Mouse (Mus musculus): ENCODE data around the gene Zfhx3. TPM values are rescaled to one million over a fixed set of nuclear protein-coding genes. Genes with fewer than 3 reads are reported as not detected.

Gene Zfhx3
- polyA plus RNA-seq, 1 experiment = 2.5 TPM

DNA sequence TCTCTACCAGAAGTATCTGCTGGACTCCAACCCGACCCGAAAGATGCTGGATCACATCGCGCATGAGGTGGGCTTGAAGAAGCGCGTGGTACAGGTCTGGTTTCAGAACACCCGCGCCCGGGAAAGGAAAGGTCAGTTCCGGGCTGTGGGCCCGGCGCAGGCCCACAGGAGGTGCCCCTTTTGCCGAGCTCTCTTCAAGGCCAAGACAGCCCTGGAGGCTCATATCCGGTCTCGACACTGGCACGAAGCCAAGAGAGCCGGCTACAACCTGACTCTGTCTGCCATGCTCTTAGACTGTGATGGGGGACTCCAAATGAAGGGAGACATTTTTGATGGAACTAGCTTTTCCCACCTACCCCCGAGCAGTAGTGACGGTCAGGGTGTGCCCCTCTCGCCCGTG, 1007.9 kb downstream of the Zfhx3 start:
- 96% methylated on average over 21 of the region's 21 CpGs for WGBS
- peaks cover 10% of the 10 kb centered on the region for H3K36me3 ChIP-seq (ENCODE audit: control insufficient read depth, insufficient read depth, low read length)

DNA sequence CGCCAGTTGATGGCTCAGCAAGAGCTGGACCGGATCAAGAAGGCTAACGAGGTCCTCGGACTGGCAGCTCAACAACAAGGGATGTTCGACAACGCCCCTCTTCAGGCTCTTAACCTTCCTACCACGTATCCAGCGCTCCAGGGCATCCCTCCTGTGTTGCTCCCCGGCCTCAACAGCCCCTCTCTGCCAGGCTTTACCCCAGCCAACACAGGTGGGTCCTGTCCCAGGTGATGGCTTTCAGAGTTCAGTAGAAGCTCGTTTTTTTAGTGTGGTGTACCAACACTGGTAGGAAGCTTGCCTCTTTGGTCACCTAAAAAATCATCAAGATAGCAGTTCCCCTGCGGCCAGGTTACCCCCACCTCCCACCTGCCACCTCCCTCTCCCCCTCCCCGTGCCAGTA, 1009.1 kb downstream of the Zfhx3 start:
- 98% methylated on average over 12 of the region's 12 CpGs for WGBS
- Histone ChIP-seq H3K27ac (ENCODE audit: insufficient read depth, low read depth, low read length) (no peak overlapping the region), H3K27me3 (replicated peaks; ENCODE audit: control insufficient read depth, insufficient read depth, low read length) (no peaks in the 10 kb centered on the region; the same call in 1 of the 2 replicates), H3K4me1 (ENCODE audit: control insufficient read depth, insufficient read depth, low read length) (no peaks in the 10 kb centered on the region), H3K36me3 (ENCODE audit: control insufficient read depth, insufficient read depth, low read length) (peaks cover 9% of the 10 kb centered on the region), H3K4me3 (ENCODE audit: insufficient read depth, low read depth, low read length) (no peak overlapping the region)
- no peak for TF ChIP-seq CTCF (conservative IDR thresholded peaks at IDR 0.05; ENCODE audit: insufficient read depth, insufficient read length, low read depth, low read length)
- no peak for TF ChIP-seq POLR2A (IDR thresholded peaks at IDR 0.05; ENCODE audit: low read depth, low read length)
- no peak for DNase-seq

More for the DNA sequence above, 1007.9 kb downstream of the Zfhx3 start:
- H3K4me3 ChIP-seq (ENCODE audit: insufficient read depth, low read depth, low read length) = no peak overlapping the region
- H3K4me1 ChIP-seq (ENCODE audit: control insufficient read depth, insufficient read depth, low read length) = no peaks in the 10 kb centered on the region
- no peak for TF ChIP-seq CTCF (conservative IDR thresholded peaks at IDR 0.05; ENCODE audit: insufficient read depth, insufficient read length, low read depth, low read length)
- TF ChIP-seq POLR2A (IDR thresholded peaks at IDR 0.05; ENCODE audit: low read depth, low read length) = no peak
- DNase-seq = no peak
- no peak overlapping the region for H3K27ac ChIP-seq (ENCODE audit: insufficient read depth, low read depth, low read length)
- H3K27me3 ChIP-seq (replicated peaks; ENCODE audit: control insufficient read depth, insufficient read depth, low read length) = no peaks in the 10 kb centered on the region

GRCm38 (mm10) chr8:108956416-108956815, 1014.0 kb downstream of the Zfhx3 start:
- TF ChIP-seq POLR2A (IDR thresholded peaks at IDR 0.05; ENCODE audit: low read depth, low read length) (no peak), CTCF (conservative IDR thresholded peaks at IDR 0.05; ENCODE audit: insufficient read depth, insufficient read length, low read depth, low read length) (no peak)
- H3K4me1 ChIP-seq (ENCODE audit: control insufficient read depth, insufficient read depth, low read length) = no peaks in the 10 kb centered on the region
- 77% methylated on average over 37 of the region's 37 CpGs for WGBS
- H3K36me3 ChIP-seq (ENCODE audit: control insufficient read depth, insufficient read depth, low read length) = peaks cover 3% of the 10 kb centered on the region; the same call in 1 of the 2 replicates
- H3K4me3 ChIP-seq (ENCODE audit: insufficient read depth, low read depth, low read length) = no peak overlapping the region
- no peak for DNase-seq
- H3K27ac ChIP-seq (ENCODE audit: insufficient read depth, low read depth, low read length) = no peak overlapping the region
- no peaks in the 10 kb centered on the region; the same call in 1 of the 2 replicates for H3K27me3 ChIP-seq (replicated peaks; ENCODE audit: control insufficient read depth, insufficient read depth, low read length)

GRCm38 (mm10) chr8:108962516-108962915, 1020.1 kb downstream of the Zfhx3 start:
- no peak for TF ChIP-seq CTCF (conservative IDR thresholded peaks at IDR 0.05; ENCODE audit: insufficient read depth, insufficient read length, low read depth, low read length)
- no peak for TF ChIP-seq POLR2A (IDR thresholded peaks at IDR 0.05; ENCODE audit: low read depth, low read length)

GRCm38 (mm10) chr8:108963181-108963580, 1020.7 kb downstream of the Zfhx3 start:
- WGBS = 60% methylated on average over 2 of the region's 2 CpGs
- Histone ChIP-seq H3K27ac (ENCODE audit: insufficient read depth, low read depth, low read length) (no peak overlapping the region), H3K4me3 (ENCODE audit: insufficient read depth, low read depth, low read length) (no peak overlapping the region), H3K4me1 (ENCODE audit: control insufficient read depth, insufficient read depth, low read length) (no peaks in the 10 kb centered on the region), H3K27me3 (replicated peaks; ENCODE audit: control insufficient read depth, insufficient read depth, low read length) (no peaks in the 10 kb centered on the region), H3K36me3 (ENCODE audit: control insufficient read depth, insufficient read depth, low read length) (no peaks in the 10 kb centered on the region)
- no peak for TF ChIP-seq CTCF (conservative IDR thresholded peaks at IDR 0.05; ENCODE audit: insufficient read depth, insufficient read length, low read depth, low read length)
- no peak for TF ChIP-seq POLR2A (IDR thresholded peaks at IDR 0.05; ENCODE audit: low read depth, low read length)
- DNase-seq = no peak

More at GRCm38 (mm10) chr8:108962516-108962915, 1020.1 kb downstream of the Zfhx3 start:
- Histone ChIP-seq H3K4me3 (ENCODE audit: insufficient read depth, low read depth, low read length) (no peak overlapping the region), H3K27me3 (replicated peaks; ENCODE audit: control insufficient read depth, insufficient read depth, low read length) (no peaks in the 10 kb centered on the region), H3K36me3 (ENCODE audit: control insufficient read depth, insufficient read depth, low read length) (no peaks in the 10 kb centered on the region), H3K4me1 (ENCODE audit: control insufficient read depth, insufficient read depth, low read length) (no peaks in the 10 kb centered on the region), H3K27ac (ENCODE audit: insufficient read depth, low read depth, low read length) (no peak overlapping the region)
- WGBS = 84% methylated on average over 7 of the region's 7 CpGs
- no peak for DNase-seq

- 43% methylated on average over 12 of the region's 12 CpGs for WGBS
- TF ChIP-seq CTCF (conservative IDR thresholded peaks at IDR 0.05; ENCODE audit: insufficient read depth, insufficient read length, low read depth, low read length) (no peak), POLR2A (IDR thresholded peaks at IDR 0.05; ENCODE audit: low read depth, low read length) (no peak)
- DNase-seq = peak; percentile 10
- no peaks in the 10 kb centered on the region; the same call in 1 of the 2 replicates for H3K27me3 ChIP-seq (replicated peaks; ENCODE audit: control insufficient read depth, insufficient read depth, low read length)
- H3K4me3 ChIP-seq (ENCODE audit: insufficient read depth, low read depth, low read length) = no peak overlapping the region
- no peaks in the 10 kb centered on the region for H3K36me3 ChIP-seq (ENCODE audit: control insufficient read depth, insufficient read depth, low read length)
- no peaks in the 10 kb centered on the region for H3K4me1 ChIP-seq (ENCODE audit: control insufficient read depth, insufficient read depth, low read length)
- no peak overlapping the region for H3K27ac ChIP-seq (ENCODE audit: insufficient read depth, low read depth, low read length)
These were observed 1023.6 kb downstream of the Zfhx3 start for GRCm38 (mm10) chr8:108966041-108966440.

GRCm38 (mm10) chr8:108973639-108974325, 1031.3 kb downstream of the Zfhx3 start:
- Histone ChIP-seq H3K4me3 (ENCODE audit: insufficient read depth, low read depth, low read length) (no peak overlapping the region), H3K4me1 (ENCODE audit: control insufficient read depth, insufficient read depth, low read length) (no peaks in the 10 kb centered on the region), H3K27me3 (replicated peaks; ENCODE audit: control insufficient read depth, insufficient read depth, low read length) (no peaks in the 10 kb centered on the region; the same call in 1 of the 2 replicates), H3K27ac (ENCODE audit: insufficient read depth, low read depth, low read length) (no peak overlapping the region), H3K36me3 (ENCODE audit: control insufficient read depth, insufficient read depth, low read length) (no peaks in the 10 kb centered on the region)
- WGBS = 67% methylated on average over 9 of the region's 9 CpGs
- DNase-seq = no peak
- TF ChIP-seq CTCF (conservative IDR thresholded peaks at IDR 0.05; ENCODE audit: insufficient read depth, insufficient read length, low read depth, low read length) = no peak
- no peak for TF ChIP-seq POLR2A (IDR thresholded peaks at IDR 0.05; ENCODE audit: low read depth, low read length)

Measured in kidney, adult 2 months (tissue).